Mouse (Mus musculus) liver, embryonic 13.5 days (tissue): ENCODE data around the gene Gorasp2. TPM values are rescaled to one million over a fixed set of nuclear protein-coding genes. Genes with fewer than 3 reads are reported as not detected.

Experiments used
- ATAC-seq: fragments of 200-750 bp; cut with Nextera tagmentation; 2 replicates; pipeline ENCODE4 v1.8.0; 2017; ENCODE audit warnings: low read depth, mild to moderate bottlenecking, moderate number of reproducible peaks, moderate library complexity
- DNase-seq: peaks from one replicate; pipeline ENCODE4 v3.0.0; 2022
- H3K27ac ChIP-seq: fragments of 300-500 bp; sonication (generic); 2 replicates; pipeline ENCODE4 v1.5.1; 2015; ENCODE audit warnings: moderate library complexity, mild to moderate bottlenecking, inconsistent platforms
- H3K27me3 ChIP-seq: fragments of 300-500 bp; sonication (generic); 2 replicates; pipeline ENCODE4 v1.6.1; 2015; ENCODE audit warnings: mild to moderate bottlenecking, inconsistent platforms
- H3K36me3 ChIP-seq: fragments of 300-500 bp; sonication (generic); 2 replicates; pipeline ENCODE4 v1.6.1; 2015; ENCODE audit warnings: mild to moderate bottlenecking, inconsistent platforms
- H3K4me1 ChIP-seq: fragments of 300-500 bp; sonication (generic); replicated peaks from 2 replicates; pipeline ENCODE4 v1.6.1; 2015; ENCODE audit warnings: inconsistent platforms
- H3K4me2 ChIP-seq: fragments of 300-500 bp; sonication (generic); 2 replicates; pipeline ENCODE4 v1.6.1; 2015; ENCODE audit warnings: inconsistent platforms, mild to moderate bottlenecking, moderate library complexity
- H3K4me3 ChIP-seq: fragments of 300-500 bp; sonication (generic); replicated peaks from 2 replicates; pipeline ENCODE4 v1.5.1; 2015; ENCODE audit warnings: mild to moderate bottlenecking, inconsistent platforms
- H3K9ac ChIP-seq: fragments of 300-500 bp; sonication (generic); 2 replicates; pipeline ENCODE4 v1.6.1; 2015; ENCODE audit warnings: mild to moderate bottlenecking, inconsistent platforms
- H3K9me3 ChIP-seq: fragments of 300-500 bp; sonication (generic); replicated peaks from 2 replicates; pipeline ENCODE4 v1.6.1; 2016; ENCODE audit warnings: inconsistent platforms
- WGBS: fragments of 180-500 bp; shearing (Covaris S2); methylation state at CpG from one replicate; pipeline ENCODE4 v1.1.7; 2015; ENCODE audit not compliant: insufficient replicate concordance; 5-methylcytosine and 5-hydroxymethylcytosine counted together
- polyA plus RNA-seq: library from polyadenylated mRNA; unstranded; fragments of >200 nt; fragmentation: Nextera tagmentation; extraction: Ambion mirVana; gene quantifications from 2 replicates; pipeline ENCODE4 v1.2.1, GENCODE M21; 2015

Gorasp2 gene
- polyA plus RNA-seq, 1 experiment from 2014 or later: 62.2 TPM

DNA sequence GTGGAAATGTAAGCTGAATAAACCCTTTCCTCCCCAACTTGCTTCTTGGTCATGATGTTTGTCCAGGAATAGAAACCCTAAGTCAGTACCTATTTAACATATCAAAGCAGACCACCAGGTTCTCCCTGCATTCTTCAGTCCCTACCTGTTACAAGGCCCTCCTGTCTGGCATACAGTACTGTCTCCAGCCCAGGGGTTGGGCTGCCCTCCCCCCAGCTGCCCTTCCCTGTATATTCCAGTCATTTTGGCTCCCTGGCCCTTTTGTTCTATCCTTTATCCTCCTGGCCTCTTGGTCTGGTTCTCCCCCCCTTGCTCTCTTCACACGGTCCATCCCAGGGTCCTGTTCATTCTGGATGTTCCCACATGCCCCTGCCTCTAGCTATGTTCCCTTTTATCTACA, 30.1 kb upstream of the Gorasp2 start:
- no peaks in the 10 kb centered on the region for H3K36me3 ChIP-seq
- no peaks in the 10 kb centered on the region for H3K27me3 ChIP-seq
- 55% methylated on average over 1 of the region's 1 CpGs for whole genome bisulfite sequencing
- H3K4me1 ChIP-seq: no peaks in the 10 kb centered on the region
- H3K27ac ChIP-seq: no peak overlapping the region
- DNase-seq (no peak), ATAC-seq (no peak)
- H3K9me3 ChIP-seq: 0 out of 2 replicates have a peak, but pooled peaks cover 7% of the 10 kb centered on the region
- no peak overlapping the region for H3K9ac ChIP-seq
- H3K4me3 ChIP-seq: no peak overlapping the region
- no peak overlapping the region for H3K4me2 ChIP-seq

DNA sequence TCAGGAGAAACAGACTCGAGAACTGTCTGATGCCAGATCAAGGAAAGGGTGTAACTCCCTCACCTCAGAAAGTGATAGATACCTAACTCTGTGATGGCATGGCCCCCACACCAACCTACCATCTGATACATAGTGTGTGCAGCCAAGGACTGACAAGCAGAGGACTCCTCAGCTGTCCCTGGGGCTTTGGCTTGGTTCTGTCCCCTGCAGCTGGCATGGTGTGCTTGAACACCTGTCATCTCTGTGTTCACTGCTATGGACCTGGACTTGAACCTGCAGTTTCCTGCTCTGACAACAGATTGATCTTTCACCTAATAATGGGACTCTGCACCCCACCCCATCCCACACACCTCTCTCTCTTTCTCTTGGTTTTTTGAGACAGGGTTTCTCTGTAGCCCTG, 29.0 kb upstream of the Gorasp2 start:
- H3K36me3 ChIP-seq: no peaks in the 10 kb centered on the region
- 0 out of 2 replicates have a peak, but pooled peaks cover 3% of the 10 kb centered on the region for H3K9me3 ChIP-seq
- no peaks in the 10 kb centered on the region for H3K4me1 ChIP-seq
- no peaks in the 10 kb centered on the region for H3K27me3 ChIP-seq
- no peak overlapping the region for H3K9ac ChIP-seq
- H3K4me3 ChIP-seq: no peak overlapping the region
- H3K4me2 ChIP-seq: no peak overlapping the region
- 63% methylated on average over 1 of the region's 1 CpGs for WGBS
- no peak for DNase-seq
- no peak overlapping the region for H3K27ac ChIP-seq
- ATAC-seq: no peak

DNA sequence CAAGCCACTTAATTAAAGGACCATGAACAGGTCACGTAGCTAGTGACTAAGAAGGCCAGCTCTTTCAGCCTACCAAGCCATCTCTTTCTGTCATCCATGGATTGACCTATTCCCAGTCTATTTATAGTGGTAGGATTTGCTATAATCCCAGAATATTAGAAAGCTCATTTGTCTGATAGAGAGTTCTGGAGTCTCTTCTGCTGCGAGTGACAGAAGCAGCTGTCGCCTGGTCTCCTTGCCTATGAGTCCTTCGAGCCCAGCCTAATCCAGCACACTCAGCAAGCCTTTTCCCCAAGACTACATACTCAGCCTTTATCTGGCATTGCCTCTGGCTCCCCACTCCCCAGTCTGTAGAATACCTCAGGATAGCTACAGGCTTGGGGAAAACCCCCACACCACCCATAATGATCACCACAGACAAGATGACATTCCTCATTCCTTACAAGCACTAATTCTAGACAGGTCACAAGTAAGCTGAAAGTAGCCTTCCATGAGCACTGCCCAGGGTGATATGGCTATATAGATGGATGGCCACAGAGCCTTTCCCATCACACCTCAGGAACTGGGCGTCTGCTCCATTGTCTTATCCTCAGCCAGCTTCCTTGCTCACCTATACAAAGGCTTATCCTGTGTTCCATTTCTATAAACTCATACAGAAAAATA, 27.2 kb upstream of the Gorasp2 start:
- H3K4me3 ChIP-seq: no peak overlapping the region
- H3K9me3 ChIP-seq: no peaks in the 10 kb centered on the region
- no peak overlapping the region for H3K4me2 ChIP-seq
- no peak overlapping the region for H3K9ac ChIP-seq
- DNase-seq: no peak
- H3K36me3 ChIP-seq: no peaks in the 10 kb centered on the region
- WGBS: 71% methylated on average over 5 of the region's 5 CpGs
- H3K27me3 ChIP-seq: no peaks in the 10 kb centered on the region
- no peak for ATAC-seq
- H3K4me1 ChIP-seq: no peaks in the 10 kb centered on the region
- H3K27ac ChIP-seq: no peak overlapping the region

DNA sequence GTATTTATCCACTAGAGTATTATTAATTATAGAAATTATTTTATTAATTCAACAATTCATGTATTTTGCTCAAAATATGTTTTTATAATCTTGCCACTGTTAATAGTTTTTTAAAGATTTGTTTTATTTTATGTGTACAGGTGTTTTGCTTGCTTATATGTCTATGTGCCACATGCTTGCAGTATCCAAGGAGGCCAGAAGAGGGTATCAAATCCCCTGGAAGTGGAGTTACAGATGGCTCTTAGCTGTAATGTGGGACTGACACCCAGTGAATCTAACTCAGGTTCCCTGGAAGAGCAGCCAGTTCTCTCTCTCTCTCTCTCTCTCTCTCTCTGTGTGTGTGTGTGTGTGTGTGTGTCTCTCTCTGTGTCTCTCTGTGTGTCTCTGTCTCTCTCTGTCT, 20.4 kb upstream of the Gorasp2 start:
- no peak overlapping the region for H3K9ac ChIP-seq
- H3K4me1 ChIP-seq: no peaks in the 10 kb centered on the region
- no peaks in the 10 kb centered on the region for H3K9me3 ChIP-seq
- DNase-seq (no peak), ATAC-seq (no peak)
- H3K4me2 ChIP-seq: no peak overlapping the region
- no peak overlapping the region for H3K4me3 ChIP-seq
- no peaks in the 10 kb centered on the region for H3K27me3 ChIP-seq
- H3K27ac ChIP-seq: no peak overlapping the region
- H3K36me3 ChIP-seq: no peaks in the 10 kb centered on the region

DNA sequence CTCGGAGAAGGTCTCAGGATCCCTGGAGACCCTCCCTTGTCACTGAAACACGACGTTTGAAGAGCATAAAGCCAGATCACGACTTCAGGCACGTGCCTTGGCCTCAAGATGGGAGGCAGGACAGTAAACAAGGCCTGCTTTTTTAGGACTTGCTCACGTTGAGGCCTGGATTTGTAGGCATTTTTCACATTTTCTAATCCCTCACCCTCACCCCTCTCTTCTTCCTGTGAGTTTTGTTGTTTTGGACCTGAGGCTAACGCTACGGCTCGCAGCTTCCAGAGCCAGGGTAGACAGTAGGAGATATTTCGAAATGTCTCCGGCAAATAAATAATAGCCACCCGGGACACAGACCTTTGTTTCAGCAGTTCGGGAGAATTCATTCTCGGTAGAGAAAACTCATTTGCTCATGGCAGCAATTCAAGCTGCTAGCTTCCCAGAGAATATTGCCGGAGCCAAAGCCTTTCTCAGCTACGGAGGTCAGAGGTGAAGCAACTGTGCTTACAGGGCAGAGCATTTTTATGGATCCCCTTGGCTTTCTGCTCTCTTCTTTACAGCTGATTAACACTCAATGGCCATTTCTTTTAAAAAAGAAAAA, 18.3 kb upstream of the Gorasp2 start:
- Histone ChIP-seq H3K4me1 (no peaks in the 10 kb centered on the region), H3K9ac (no peak overlapping the region), H3K27me3 (no peaks in the 10 kb centered on the region), H3K27ac (no peak overlapping the region), H3K4me3 (no peak overlapping the region), H3K9me3 (no peaks in the 10 kb centered on the region), H3K36me3 (no peaks in the 10 kb centered on the region), H3K4me2 (no peak overlapping the region)
- ATAC-seq (no peak), DNase-seq (no peak)
- WGBS: 71% methylated on average over 16 of the region's 16 CpGs

DNA sequence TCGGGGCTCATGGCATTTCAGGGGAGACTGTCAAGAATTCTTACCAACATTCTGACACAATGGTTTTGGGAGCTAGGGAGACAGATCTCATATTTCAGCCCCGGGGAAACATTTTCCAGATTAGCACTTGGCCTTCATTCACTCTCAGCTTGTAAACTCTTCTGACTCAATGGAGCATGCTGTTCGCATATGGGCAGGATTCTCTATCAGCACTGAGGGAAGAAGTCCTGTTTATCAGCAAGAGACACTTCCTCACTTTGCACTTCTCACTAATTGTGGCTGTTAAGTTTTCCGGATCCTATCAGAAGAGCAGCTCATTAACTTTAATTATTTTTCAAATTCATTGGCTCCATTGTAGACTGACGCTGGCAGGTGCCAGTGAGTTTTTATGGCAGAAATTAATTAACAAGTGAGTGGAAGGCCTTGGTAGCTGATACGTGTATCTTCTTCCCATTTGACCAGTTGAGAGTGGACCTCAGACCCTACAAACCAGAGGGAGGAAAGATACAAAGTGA, 16.1 kb upstream of the Gorasp2 start:
- Histone ChIP-seq H3K36me3 (no peaks in the 10 kb centered on the region), H3K27me3 (no peaks in the 10 kb centered on the region), H3K4me3 (no peak overlapping the region), H3K9ac (no peak overlapping the region), H3K27ac (no peak overlapping the region), H3K9me3 (no peaks in the 10 kb centered on the region), H3K4me2 (no peak overlapping the region), H3K4me1 (no peaks in the 10 kb centered on the region)
- no peak for DNase-seq
- 46% methylated on average over 6 of the region's 6 CpGs for WGBS
- ATAC-seq: no peak

DNA sequence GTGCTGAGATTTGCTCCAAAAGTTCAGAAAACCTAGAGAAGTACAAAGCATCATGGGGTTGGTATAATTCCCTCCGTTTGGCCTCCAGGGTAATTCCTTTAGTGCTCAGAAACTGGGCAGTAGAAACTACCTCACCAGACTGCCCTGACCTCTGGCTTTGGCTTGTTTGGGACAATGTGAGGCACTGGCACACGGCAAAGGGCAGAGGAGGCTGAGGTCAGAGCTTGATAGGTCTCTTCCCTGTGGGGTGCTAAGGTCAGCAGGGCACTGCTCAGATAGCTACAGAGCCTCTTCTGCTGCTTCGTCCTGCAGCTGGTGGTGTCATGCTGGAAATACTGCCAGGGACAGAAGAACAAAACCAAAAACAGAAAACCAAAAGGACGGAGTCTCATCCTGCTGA, 13.7 kb upstream of the Gorasp2 start:
- Histone ChIP-seq H3K4me2 (no peak overlapping the region), H3K36me3 (no peaks in the 10 kb centered on the region), H3K4me3 (no peak overlapping the region), H3K27ac (no peak overlapping the region), H3K9ac (no peak overlapping the region), H3K27me3 (no peaks in the 10 kb centered on the region), H3K4me1 (peaks cover 3% of the 10 kb centered on the region), H3K9me3 (no peaks in the 10 kb centered on the region)
- DNase-seq: no peak
- no peak for ATAC-seq
- 53% methylated on average over 4 of the region's 4 CpGs for WGBS

DNA sequence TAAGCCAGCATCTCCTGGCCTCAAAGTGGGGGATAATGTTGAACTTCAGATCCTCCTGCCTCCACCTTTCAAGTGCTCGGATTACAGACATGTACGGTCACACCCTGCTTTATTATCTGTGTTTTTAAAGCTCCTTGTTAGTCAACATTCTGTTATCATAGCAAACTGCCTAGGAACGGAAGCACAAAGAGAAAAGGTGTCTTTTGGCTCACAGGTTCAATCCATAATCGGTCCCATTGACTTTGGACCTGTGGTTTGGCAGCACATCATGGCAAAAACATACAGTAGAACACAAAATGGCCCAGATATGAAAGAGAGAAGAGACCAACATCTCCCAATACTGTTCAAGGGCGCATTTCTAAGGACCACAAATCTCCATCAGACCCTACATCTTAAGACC, 13.1 kb upstream of the Gorasp2 start:
- ATAC-seq (no peak), DNase-seq (no peak)
- 0 out of 2 replicates have a peak, but pooled peaks cover 2% of the 10 kb centered on the region for H3K27me3 ChIP-seq
- no peak overlapping the region for H3K27ac ChIP-seq
- 58% methylated on average over 5 of the region's 5 CpGs for WGBS
- peaks cover 3% of the 10 kb centered on the region for H3K4me1 ChIP-seq
- H3K9me3 ChIP-seq: no peaks in the 10 kb centered on the region
- H3K4me2 ChIP-seq: no peak overlapping the region
- no peaks in the 10 kb centered on the region for H3K36me3 ChIP-seq
- H3K9ac ChIP-seq: no peak overlapping the region
- H3K4me3 ChIP-seq: no peak overlapping the region

DNA sequence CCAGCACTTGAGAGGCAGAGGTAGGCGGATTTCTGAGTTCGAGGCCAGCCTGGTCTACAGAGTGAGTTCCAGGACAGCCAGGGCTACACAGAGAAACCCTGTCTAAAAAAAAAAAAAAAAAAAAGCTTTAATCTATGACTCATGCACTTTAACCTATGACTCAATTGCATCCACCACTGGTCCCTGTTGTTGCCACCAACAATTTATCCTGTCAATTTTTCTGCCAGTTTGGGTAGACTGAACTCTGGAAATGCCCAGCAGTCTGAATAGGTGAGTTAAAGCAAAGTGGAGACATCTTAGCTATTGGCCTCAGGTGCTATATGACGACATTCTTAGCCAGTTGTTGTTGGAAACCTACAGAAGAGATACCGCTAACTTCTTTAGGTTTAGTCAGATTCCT, 11.9 kb upstream of the Gorasp2 start:
- no peak overlapping the region for H3K27ac ChIP-seq
- no peaks in the 10 kb centered on the region for H3K9me3 ChIP-seq
- no peak overlapping the region for H3K9ac ChIP-seq
- 0 out of 2 replicates have a peak, but pooled peaks cover 2% of the 10 kb centered on the region for H3K27me3 ChIP-seq
- no peaks in the 10 kb centered on the region for H3K36me3 ChIP-seq
- H3K4me1 ChIP-seq: peaks cover 3% of the 10 kb centered on the region
- 74% methylated on average over 4 of the region's 4 CpGs for WGBS
- H3K4me2 ChIP-seq: no peak overlapping the region
- ATAC-seq: no peak
- no peak overlapping the region for H3K4me3 ChIP-seq
- no peak for DNase-seq

DNA sequence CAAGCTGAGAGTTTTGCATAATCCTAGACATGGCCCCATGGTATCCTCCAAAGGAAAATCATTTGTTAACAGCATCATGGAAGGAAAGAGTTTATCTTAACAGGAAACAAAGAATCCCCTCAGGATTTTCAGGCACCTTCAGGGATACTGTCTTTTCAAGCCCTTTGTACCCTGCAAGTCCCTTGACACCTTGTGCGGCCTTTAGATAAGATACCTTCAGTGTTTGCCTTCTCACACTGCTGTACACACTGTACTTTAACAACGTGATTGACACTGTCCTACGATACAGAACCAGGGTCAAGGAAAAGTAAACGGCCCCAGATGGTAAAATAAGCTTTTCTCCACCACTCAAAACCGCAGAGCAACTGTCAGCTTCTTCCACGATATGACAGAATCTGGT, 9.6 kb upstream of the Gorasp2 start:
- H3K4me2 ChIP-seq: no peak overlapping the region
- no peak overlapping the region for H3K9ac ChIP-seq
- 27% methylated on average over 6 of the region's 6 CpGs for WGBS
- no peak for ATAC-seq
- DNase-seq: no peak
- no peaks in the 10 kb centered on the region for H3K36me3 ChIP-seq
- no peaks in the 10 kb centered on the region for H3K9me3 ChIP-seq
- peaks cover 3% of the 10 kb centered on the region for H3K4me1 ChIP-seq
- no peak overlapping the region for H3K4me3 ChIP-seq
- H3K27me3 ChIP-seq: peaks cover 6% of the 10 kb centered on the region
- H3K27ac ChIP-seq: no peak overlapping the region

DNA sequence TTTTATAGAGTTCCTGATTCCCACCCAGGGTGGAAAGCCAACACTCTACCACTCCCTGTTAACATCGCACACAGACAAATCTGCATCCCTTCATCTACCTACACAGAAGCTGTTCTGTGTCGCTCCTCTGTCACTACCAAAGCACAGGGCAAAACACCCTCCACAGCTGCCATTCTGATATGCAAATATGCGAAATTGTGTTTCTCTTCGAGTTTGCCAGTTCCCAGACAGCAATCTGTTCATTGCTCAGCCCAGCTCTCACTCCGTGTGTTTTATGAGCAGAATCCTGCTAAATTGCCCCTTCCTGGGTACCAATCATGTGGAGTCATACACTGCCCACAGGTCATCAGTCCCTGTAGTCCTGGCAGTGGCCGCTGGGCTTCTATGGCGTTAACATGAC, 4.3 kb upstream of the Gorasp2 start:
- ATAC-seq (no peak), DNase-seq (no peak)
- H3K36me3 ChIP-seq: no peaks in the 10 kb centered on the region
- peaks cover 19% of the 10 kb centered on the region for H3K27me3 ChIP-seq
- WGBS: 57% methylated on average over 7 of the region's 7 CpGs
- no peak overlapping the region for H3K4me3 ChIP-seq
- H3K27ac ChIP-seq: no peak overlapping the region
- H3K9ac ChIP-seq: no peak overlapping the region
- H3K4me1 ChIP-seq: peaks cover 8% of the 10 kb centered on the region
- no peaks in the 10 kb centered on the region for H3K9me3 ChIP-seq
- no peak overlapping the region for H3K4me2 ChIP-seq
